Mouse (Mus musculus): ENCODE measurements around the gene Gm20518. TPM values are rescaled to one million over a fixed set of nuclear protein-coding genes. Genes with fewer than 3 reads are reported as not detected.
A peak's percentile ranks its signal among the peaks of the same experiment; 100 is the strongest.

The Gm20518 gene
- total RNA-seq, 1 experiment from 2014 or later: not detected

DNA sequence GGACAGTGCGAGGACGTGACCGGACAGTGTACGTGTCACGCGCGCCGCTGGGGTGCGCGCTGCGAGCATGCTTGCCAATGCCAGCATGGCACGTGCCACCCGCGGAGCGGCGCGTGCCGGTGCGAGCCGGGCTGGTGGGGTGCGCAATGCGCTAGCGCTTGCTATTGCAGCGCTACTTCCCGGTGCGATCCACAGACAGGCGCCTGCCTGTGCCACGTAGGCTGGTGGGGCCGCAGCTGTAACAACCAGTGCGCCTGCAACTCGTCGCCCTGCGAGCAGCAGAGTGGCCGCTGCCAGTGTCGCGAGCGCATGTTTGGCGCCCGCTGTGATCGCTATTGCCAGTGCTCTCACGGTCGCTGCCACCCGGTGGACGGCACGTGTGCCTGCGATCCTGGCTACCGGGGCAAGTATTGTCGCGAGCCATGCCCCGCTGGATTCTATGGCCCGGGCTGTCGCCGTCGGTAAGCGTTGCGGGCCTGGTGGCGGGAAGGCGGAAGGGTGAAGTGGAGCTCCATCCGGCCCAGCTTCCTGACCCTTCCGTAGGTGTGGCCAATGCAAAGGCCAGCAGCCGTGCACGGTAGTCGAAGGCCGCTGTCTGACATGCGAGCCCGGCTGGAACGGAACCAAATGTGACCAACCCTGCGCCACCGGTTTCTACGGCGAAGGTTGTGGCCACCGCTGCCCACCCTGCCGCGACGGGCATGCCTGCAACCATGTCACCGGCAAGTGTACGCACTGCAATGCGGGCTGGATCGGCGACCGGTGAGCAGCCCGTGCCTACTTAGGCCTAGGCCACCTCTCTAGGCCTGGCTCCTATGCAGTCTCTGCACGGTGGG, 88.4 kb downstream of the Gm20518 start:
- 0 out of 4 replicates have a peak, but pooled peaks of 1 of the 2 experiments have one; percentile 5 for ATAC-seq (replicated peaks in 1 of 2; ENCODE audit: insufficient read depth in 1 of 2, low FRiP score in 2 of 2, low TSS enrichment in 1 of 2, low read depth in 1 of 2, poor library complexity in 2 of 2, severe bottlenecking in 2 of 2)

DNA sequence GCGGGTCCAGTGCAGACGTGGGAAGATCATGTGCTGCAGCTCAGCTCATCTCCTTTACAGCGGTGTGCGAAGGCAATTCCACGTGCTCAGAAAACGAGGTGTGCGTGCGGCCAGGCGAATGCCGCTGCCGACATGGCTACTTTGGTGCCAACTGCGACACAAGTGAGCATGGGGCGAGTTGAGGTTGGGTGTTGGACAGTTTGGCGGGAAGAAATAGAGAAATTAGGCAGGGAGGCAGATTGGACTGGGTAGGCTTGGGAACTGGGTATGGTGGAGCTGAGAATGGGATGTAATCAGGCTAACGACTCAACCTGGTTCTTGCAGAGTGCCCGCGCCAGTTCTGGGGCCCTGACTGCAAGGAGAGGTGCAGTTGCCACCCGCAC, 89.0 kb downstream of the Gm20518 start:
- no peak for ATAC-seq (replicated peaks in 1 of 2; ENCODE audit: insufficient read depth in 1 of 2, low FRiP score in 2 of 2, low TSS enrichment in 1 of 2, low read depth in 1 of 2, poor library complexity in 2 of 2, severe bottlenecking in 2 of 2)

DNA sequence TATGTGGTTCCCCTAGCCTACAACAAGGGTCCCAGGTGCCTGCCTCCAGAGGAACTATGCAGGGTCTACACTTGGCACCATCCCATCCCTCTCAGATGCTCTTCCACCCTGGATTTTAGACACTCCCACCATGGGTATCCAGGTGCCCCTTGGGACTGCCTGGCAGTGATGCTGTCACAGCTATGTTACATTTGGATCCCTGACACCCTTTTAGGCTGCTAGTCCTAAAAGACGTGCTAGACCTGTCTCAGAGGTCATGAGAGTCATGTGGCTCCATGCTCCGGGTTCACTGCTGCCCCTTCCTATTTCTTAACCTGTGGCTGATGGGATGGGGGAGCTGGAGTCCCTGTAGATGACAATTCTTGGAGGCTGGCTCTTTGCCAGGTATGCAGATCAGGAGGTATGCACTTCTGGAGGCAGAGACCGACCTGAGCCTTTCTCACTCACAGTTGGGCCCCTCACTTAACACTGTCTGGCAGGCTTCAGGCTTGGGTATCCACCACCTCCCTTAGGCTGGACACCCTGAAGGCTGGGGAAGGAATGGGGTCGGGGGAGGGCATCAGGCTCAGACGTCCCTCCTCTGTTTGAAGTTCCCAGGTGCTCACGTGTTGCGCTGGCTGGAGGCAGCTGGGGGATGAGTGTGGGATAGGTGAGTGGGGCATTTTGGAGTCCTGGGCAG, 89.6 kb downstream of the Gm20518 start:
- no peak for ATAC-seq (replicated peaks in 1 of 2; ENCODE audit: insufficient read depth in 1 of 2, low FRiP score in 2 of 2, low TSS enrichment in 1 of 2, low read depth in 1 of 2, poor library complexity in 2 of 2, severe bottlenecking in 2 of 2)

- ATAC-seq (replicated peaks in 1 of 2; ENCODE audit: insufficient read depth in 1 of 2, low FRiP score in 2 of 2, low TSS enrichment in 1 of 2, low read depth in 1 of 2, poor library complexity in 2 of 2, severe bottlenecking in 2 of 2): no peak
Observed at GRCm38 (mm10) chr16:17799584-17799983, 91.9 kb downstream of the Gm20518 start.

- no peak for ATAC-seq (replicated peaks in 1 of 2; ENCODE audit: insufficient read depth in 1 of 2, low FRiP score in 2 of 2, low TSS enrichment in 1 of 2, low read depth in 1 of 2, poor library complexity in 2 of 2, severe bottlenecking in 2 of 2)
Observed at GRCm38 (mm10) chr16:17798321-17799180, 92.9 kb downstream of the Gm20518 start.

DNA sequence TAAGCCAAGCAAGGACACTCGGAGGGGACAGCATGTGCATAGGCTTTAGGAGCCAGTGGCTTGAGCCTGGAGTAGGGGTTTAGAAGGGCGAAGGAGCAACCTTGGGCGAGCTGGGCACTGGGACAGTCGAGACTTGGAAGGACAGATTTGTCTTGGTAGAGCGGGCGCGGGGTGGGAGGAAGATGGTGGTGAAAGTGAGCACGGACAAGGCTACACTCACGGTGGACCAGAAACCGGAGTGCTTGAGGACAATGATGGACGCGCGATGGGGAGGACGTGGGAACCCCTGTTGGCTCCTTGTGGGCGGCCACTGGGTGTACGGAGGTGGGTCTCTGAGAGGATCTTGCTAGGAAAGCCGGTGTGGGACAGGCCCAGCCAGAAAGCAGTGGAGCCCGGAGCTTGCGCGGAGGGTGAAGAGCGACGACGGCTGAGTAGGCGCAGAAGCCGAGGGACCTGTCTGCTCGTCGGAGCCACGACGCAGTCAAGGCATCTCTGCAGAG, 93.6 kb downstream of the Gm20518 start:
- no peak for ATAC-seq (replicated peaks in 1 of 2; ENCODE audit: insufficient read depth in 1 of 2, low FRiP score in 2 of 2, low TSS enrichment in 1 of 2, low read depth in 1 of 2, poor library complexity in 2 of 2, severe bottlenecking in 2 of 2)

DNA sequence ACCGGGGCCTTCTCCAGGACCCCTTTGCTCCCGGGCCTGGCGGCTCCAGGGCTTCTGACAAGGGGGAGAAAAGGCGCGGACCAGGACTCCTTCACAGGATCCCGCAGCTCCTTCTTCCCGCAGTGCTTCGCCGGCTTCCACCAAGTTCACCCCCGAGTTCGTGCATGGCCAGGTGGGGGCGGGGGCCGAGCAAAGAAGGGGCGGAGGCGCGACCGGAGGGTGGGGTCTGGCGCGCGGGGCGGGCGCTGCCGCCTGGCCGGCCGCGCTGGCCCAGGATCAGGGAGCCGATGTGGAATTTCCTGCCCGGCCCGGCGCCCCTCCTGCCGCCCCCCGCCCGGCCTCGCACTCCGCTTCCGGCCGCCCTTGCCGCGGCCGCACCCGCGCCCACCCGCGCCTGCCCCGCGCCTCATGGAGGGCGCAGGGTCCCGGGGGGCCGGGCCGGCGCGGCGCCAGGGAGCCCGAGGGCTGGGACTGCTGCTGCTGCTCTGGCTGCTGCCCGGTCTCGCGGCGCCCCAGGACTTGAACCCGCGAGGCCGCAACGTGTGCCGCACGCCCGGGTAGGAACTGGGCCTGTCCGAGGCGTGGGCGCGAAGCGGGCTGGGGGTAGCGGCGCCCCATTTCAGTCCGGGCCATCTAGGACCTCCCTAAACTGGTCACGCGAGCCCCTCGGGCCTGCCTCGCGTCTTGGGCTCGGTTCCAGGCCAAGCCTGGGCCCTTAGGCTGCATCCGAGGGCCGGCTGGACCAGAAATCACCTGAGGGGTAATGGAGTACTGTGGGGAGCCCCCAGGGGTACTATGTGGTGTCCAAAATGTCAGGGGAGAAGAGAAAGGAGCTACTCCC, 94.3 kb downstream of the Gm20518 start, which contains the start of gene Scarf2:
Gene Scarf2 (plus strand): TSS at position 312 of the 841 bp plus-strand sequence.
- ATAC-seq (replicated peaks in 1 of 2; ENCODE audit: insufficient read depth in 1 of 2, low FRiP score in 2 of 2, low TSS enrichment in 1 of 2, low read depth in 1 of 2, poor library complexity in 2 of 2, severe bottlenecking in 2 of 2): no peak

DNA sequence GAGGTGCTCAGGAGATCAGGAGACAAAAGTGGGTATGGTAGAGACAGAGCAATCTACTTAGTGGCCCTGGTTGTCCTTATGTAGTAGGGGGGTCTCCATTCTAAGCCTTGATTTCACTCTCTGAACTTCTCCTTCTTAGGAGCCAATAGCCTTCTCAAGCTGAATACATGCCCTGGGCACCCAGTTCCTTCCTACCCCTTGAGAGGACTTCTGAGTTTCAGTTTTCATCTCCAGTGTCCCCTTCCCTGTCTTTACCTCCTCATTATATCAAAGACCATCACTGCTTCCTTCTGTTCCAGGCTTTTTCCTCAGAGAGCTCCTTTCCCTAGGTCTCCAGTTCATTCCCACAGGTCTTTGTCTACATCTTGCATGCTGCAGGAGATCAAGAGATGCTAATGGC, 95.0 kb downstream of the Gm20518 start:
- no peak; a peak in 1 of 4 replicates for ATAC-seq (replicated peaks in 1 of 2; ENCODE audit: insufficient read depth in 1 of 2, low FRiP score in 2 of 2, low TSS enrichment in 1 of 2, low read depth in 1 of 2, poor library complexity in 2 of 2, severe bottlenecking in 2 of 2)

- ATAC-seq (replicated peaks in 1 of 2; ENCODE audit: insufficient read depth in 1 of 2, low FRiP score in 2 of 2, low TSS enrichment in 1 of 2, low read depth in 1 of 2, poor library complexity in 2 of 2, severe bottlenecking in 2 of 2): no peak
Observed at GRCm38 (mm10) chr16:17795643-17796042, 95.8 kb downstream of the Gm20518 start.

DNA sequence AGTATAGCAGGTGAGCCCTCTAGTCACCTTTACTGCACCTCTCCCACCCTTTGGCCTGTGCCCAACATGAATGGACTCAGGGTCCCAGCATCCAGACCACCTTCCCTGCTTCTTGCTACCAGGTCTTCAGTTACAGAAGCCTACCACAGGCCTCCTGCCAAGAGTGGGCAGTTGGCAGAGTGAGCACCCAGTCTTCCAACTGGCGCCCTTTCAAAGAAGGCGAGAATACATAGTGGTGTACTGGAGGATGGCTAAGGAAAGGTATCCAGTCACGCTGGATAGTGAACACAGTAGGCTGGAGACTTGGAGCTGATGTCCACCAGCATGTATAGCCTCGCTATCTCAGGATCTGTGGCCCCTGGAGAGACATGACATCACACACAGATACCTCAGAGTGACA, 97.4 kb downstream of the Gm20518 start:
- ATAC-seq (replicated peaks in 1 of 2; ENCODE audit: insufficient read depth in 1 of 2, low FRiP score in 2 of 2, low TSS enrichment in 1 of 2, low read depth in 1 of 2, poor library complexity in 2 of 2, severe bottlenecking in 2 of 2): no peak

DNA sequence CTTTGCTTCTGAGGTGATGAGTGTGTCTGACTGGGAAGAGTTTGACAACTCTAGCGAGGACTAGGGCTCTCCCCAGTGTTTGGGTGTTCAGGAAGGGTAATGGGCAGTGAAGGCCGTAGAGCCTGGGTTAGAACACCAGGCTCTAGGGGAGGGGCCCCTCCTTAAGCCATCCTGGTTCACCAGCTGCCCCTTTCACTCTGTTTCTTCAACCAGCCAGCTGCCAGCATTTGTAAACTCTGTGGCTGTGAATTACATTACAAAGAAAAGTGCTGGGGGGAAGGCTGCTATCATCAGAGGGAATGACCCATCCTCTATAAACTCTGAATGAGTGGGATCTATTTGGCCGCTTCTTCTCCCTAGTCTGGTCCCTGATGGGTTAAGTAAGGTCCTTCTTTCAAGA, 98.7 kb downstream of the Gm20518 start:
- no peak for ATAC-seq (replicated peaks in 1 of 2; ENCODE audit: insufficient read depth in 1 of 2, low FRiP score in 2 of 2, low TSS enrichment in 1 of 2, low read depth in 1 of 2, poor library complexity in 2 of 2, severe bottlenecking in 2 of 2)

DNA sequence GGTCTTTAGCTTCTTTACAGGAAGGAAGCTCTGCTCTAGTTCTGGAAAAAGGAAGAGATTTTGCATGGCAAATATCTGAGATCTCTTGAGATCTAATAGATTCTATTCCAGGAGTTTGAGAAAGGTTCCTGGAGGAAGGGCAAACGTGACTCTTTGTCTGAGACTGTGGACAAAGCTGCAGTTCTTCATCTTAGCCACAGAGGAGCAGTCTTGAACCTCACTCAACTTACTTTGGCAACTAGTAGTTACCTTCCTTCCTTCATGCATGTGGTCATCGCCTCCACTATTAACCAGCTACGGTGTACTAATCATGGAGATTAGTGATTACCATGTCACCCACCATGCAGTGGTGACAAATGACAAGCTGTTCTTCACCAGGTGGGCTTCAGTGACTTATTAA, 106.1 kb downstream of the Gm20518 start:
- ATAC-seq (replicated peaks in 1 of 2; ENCODE audit: insufficient read depth in 1 of 2, low FRiP score in 2 of 2, low TSS enrichment in 1 of 2, low read depth in 1 of 2, poor library complexity in 2 of 2, severe bottlenecking in 2 of 2): no peak

Other genes starting within 250 kb of the Gm20518 start
- gene Ccdc74a, start 245.2 kb downstream of the Gm20518 start, total RNA-seq (2017): not detected in 2 replicates
- 27.4 and 31.3 TPM in 2 replicates for gene Med15, start 158.8 kb downstream of the Gm20518 start, total RNA-seq (2017)
- 16.0 and 23.1 TPM in 2 replicates for gene Klhl22, start 132.1 kb downstream of the Gm20518 start, total RNA-seq (2017)
- not detected in 2 replicates for gene Scarf2, start 94.4 kb downstream of the Gm20518 start, total RNA-seq (2017)
- not detected in 2 replicates for gene B830017H08Rik, start 58.5 kb downstream of the Gm20518 start, total RNA-seq (2017)
- 1.2 TPM in 1 of 2 replicates, not detected in the other for gene Car15, start 53.3 kb downstream of the Gm20518 start, total RNA-seq (2017)
- gene Tssk1, start 2.6 kb upstream of the Gm20518 start, total RNA-seq (2017): 0.05 TPM in 1 of 2 replicates, not detected in the other
- gene Dgcr2, start 6.9 kb upstream of the Gm20518 start, total RNA-seq (2017): 50.9 and 62.7 TPM in 2 replicates
- gene Tssk2, start 7.0 kb upstream of the Gm20518 start, total RNA-seq (2017): not detected in 2 replicates
- 31.2 and 35.3 TPM in 2 replicates for gene Ess2, start 19.7 kb upstream of the Gm20518 start, total RNA-seq (2017)
- not detected in 2 replicates for gene Gsc2, start 23.4 kb upstream of the Gm20518 start, total RNA-seq (2017)
- gene Slc25a1, start 36.5 kb upstream of the Gm20518 start, total RNA-seq (2017): 56.3 and 59.6 TPM in 2 replicates
- gene Vpreb2, start 88.8 kb upstream of the Gm20518 start, total RNA-seq (2017): 2.0 TPM in 1 of 2 replicates, not detected in the other
- 19.6 and 29.7 TPM in 2 replicates for gene Dgcr6, start 161.2 kb upstream of the Gm20518 start, total RNA-seq (2017)
- 41.1 and 67.9 TPM in 2 replicates for gene Prodh, start 198.5 kb upstream of the Gm20518 start, total RNA-seq (2017)
- 0.19 TPM in 1 of 2 replicates, not detected in the other for gene Rtn4r, start 236.0 kb upstream of the Gm20518 start, total RNA-seq (2017)